Mouse (Mus musculus): ENCODE data around the gene Plin5. TPM values are rescaled to one million over a fixed set of nuclear protein-coding genes. Genes with fewer than 3 reads are reported as not detected.

Gene Plin5
- total RNA-seq, 2 experiments from 2014 or later = 27.7 to 29.0 TPM

- peak; percentile 85 for DNase-seq
Observed at GRCm38 (mm10) chr17:56133457-56134363, 16.3 kb upstream of the Plin5 start.

- peak; percentile 65 for DNase-seq
Observed at GRCm38 (mm10) chr17:56132661-56133060, 15.3 kb upstream of the Plin5 start.

GRCm38 (mm10) chr17:56131814-56132213 is 14.4 kb upstream of the Plin5 start:
- no peak for DNase-seq

- DNase-seq = no peak
Observed at GRCm38 (mm10) chr17:56131136-56131535, 13.7 kb upstream of the Plin5 start.

GRCm38 (mm10) chr17:56128246-56128645 is 10.8 kb upstream of the Plin5 start:
- DNase-seq = no peak

GRCm38 (mm10) chr17:56126175-56126574 is 8.8 kb upstream of the Plin5 start:
- no peak for DNase-seq

GRCm38 (mm10) chr17:56125276-56125630 is 7.9 kb upstream of the Plin5 start:
- no peak for DNase-seq

GRCm38 (mm10) chr17:56124377-56125275 is 7.2 kb upstream of the Plin5 start:
- DNase-seq = no peak

- no peak for DNase-seq
Observed at GRCm38 (mm10) chr17:56123681-56124340, 6.4 kb upstream of the Plin5 start.

GRCm38 (mm10) chr17:56123161-56123560 is 5.8 kb upstream of the Plin5 start:
- DNase-seq = no peak

GRCm38 (mm10) chr17:56121826-56122225 is 4.4 kb upstream of the Plin5 start, which contains the start of gene Lrg1:
Gene Lrg1 (minus strand): TSS chr17:56122001.
- no peak for DNase-seq

- peak; percentile 75 for DNase-seq
Observed at GRCm38 (mm10) chr17:56119981-56120880, 2.8 kb upstream of the Plin5 start.

GRCm38 (mm10) chr17:56119431-56119830 is 2.0 kb upstream of the Plin5 start:
- DNase-seq = peak; percentile 12

GRCm38 (mm10) chr17:56116193-56116592 is 1.2 kb downstream of the Plin5 start:
- DNase-seq = no peak

- DNase-seq = no peak
Observed at GRCm38 (mm10) chr17:56112743-56113142, 4.7 kb downstream of the Plin5 start.

GRCm38 (mm10) chr17:56111864-56112263 is 5.5 kb downstream of the Plin5 start:
- peak; percentile 52 for DNase-seq

GRCm38 (mm10) chr17:56111021-56111420 is 6.4 kb downstream of the Plin5 start:
- no peak for DNase-seq

- DNase-seq = peak; percentile 67
Observed at GRCm38 (mm10) chr17:56110571-56110970, 6.8 kb downstream of the Plin5 start.

- DNase-seq = peak; percentile 91
Observed at GRCm38 (mm10) chr17:56109219-56110051, 8.0 kb downstream of the Plin5 start, which contains the start of gene Plin4. Gene Plin4 (minus strand): TSS chr17:56109803.
